Mouse (Mus musculus) spleen, adult 2 months (tissue): ENCODE data around the gene Foxn2.

Experiments used
- CTCF ChIP-seq: fragments of 200-500 bp; IDR thresholded peaks from 2 replicates; pipeline ENCODE4 v1.5.1; 2011; ENCODE audit warnings: mild to moderate bottlenecking, inconsistent platforms; ENCODE audit not compliant: insufficient read depth, insufficient read length, insufficient replicate concordance; ENCODE audit errors: extremely low read depth
- POLR2A ChIP-seq: fragments of 200-500 bp; IDR thresholded peaks from 2 replicates; pipeline ENCODE4 v1.6.1; 2011; ENCODE audit warnings: low read depth, low read length, inconsistent platforms

DNA sequence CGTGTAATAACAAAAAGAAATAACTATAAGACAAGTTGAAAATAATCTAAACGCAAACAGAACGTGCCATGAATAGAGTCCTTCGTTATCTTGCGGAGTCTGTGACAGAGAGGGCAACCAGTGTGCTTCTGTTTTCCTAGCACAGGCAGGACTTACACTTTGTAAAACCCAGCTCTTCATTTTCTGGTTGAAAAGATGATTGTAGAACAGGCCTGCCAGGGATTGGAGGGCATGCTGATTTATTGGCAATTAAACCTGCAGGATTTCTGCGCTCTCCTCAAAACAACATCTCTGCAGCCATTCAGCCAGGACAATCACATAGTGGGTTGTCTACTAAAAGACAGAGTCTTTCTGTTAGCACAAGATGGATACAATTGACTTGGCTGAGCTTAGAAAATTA, 40.4 kb upstream of the Foxn2 start:
- TF ChIP-seq CTCF: no peak
- no peak for TF ChIP-seq POLR2A
